Mouse (Mus musculus): ENCODE results near the gene Rcn3. TPM values are rescaled to one million over a fixed set of nuclear protein-coding genes. Genes with fewer than 3 reads are reported as not detected.

Gene Rcn3
- total and polyA plus RNA-seq, 3 experiments = 24.6 to 64.5 (median 27.9) TPM

- WGBS = under 1% methylated on average over 31 of the region's 31 CpGs
- Histone ChIP-seq H3K36me3 (ENCODE audit: control insufficient read depth, insufficient read depth, low read length) (no peaks in the 10 kb centered on the region), H3K4me1 (ENCODE audit: control insufficient read depth, insufficient read depth, low read length) (peaks cover 4% of the 10 kb centered on the region; the same call in 1 of the 2 replicates), H3K9ac (ENCODE audit: low read depth, low read length) (peak within 1 kb of the TSS; percentile 88), H3K27ac (peak within 1 kb of the TSS; percentile 99), H3K4me3 (peak within 1 kb of the TSS; percentile 91), H3K79me2 (replicated peaks; ENCODE audit: control insufficient read depth, insufficient read depth, low read length) (no peaks in the 10 kb centered on the region; the same call in 1 of the 2 replicates), H3K27me3 (ENCODE audit: control insufficient read depth, insufficient read depth, low read length) (no peaks in the 10 kb centered on the region)
- intact Hi-C loops (cut with DNase I) = no loop called here
- peak; percentile 94 to 95 for DNase-seq
- TF ChIP-seq EP300 (IDR thresholded peaks at IDR 0.05; ENCODE audit: insufficient read depth, low read depth, low read length) (peak; percentile 94), CTCF (IDR thresholded peaks at IDR 0.05) (peak; percentile 53), POLR2A (IDR thresholded peaks at IDR 0.05; ENCODE audit: insufficient read depth, low read depth, low read length) (peak; percentile 94)
Observed at GRCm38 (mm10) chr7:45062239-45062835, 29.7 kb downstream of the Rcn3 start, which contains the start of the genes Nosip and Prrg2. TSS of gene Nosip (plus strand) at chr7:45062429. TSS of gene Prrg2 (minus strand) at chr7:45062677.

GRCm38 (mm10) chr7:45061532-45062075 lies 30.4 kb downstream of the Rcn3 start:
- H3K9ac ChIP-seq (ENCODE audit: low read depth, low read length) = 0 out of 2 replicates have a peak overlapping the region, but pooled peaks have one; percentile 48
- peak overlapping the region; percentile 91 for H3K4me3 ChIP-seq
- 17% methylated on average over 11 of the region's 11 CpGs for WGBS
- peak overlapping the region; percentile 99 for H3K27ac ChIP-seq
- no peaks in the 10 kb centered on the region for H3K36me3 ChIP-seq (ENCODE audit: control insufficient read depth, insufficient read depth, low read length)
- intact Hi-C loops (cut with DNase I) = no loop called here
- H3K79me2 ChIP-seq (replicated peaks; ENCODE audit: control insufficient read depth, insufficient read depth, low read length) = no peaks in the 10 kb centered on the region; the same call in 1 of the 2 replicates
- H3K27me3 ChIP-seq (ENCODE audit: control insufficient read depth, insufficient read depth, low read length) = no peaks in the 10 kb centered on the region
- H3K4me1 ChIP-seq (ENCODE audit: control insufficient read depth, insufficient read depth, low read length) = peaks cover 4% of the 10 kb centered on the region; the same call in 1 of the 2 replicates
- TF ChIP-seq EP300 (IDR thresholded peaks at IDR 0.05; ENCODE audit: insufficient read depth, low read depth, low read length) (no peak), CTCF (IDR thresholded peaks at IDR 0.05) (no peak), POLR2A (IDR thresholded peaks at IDR 0.05; ENCODE audit: insufficient read depth, low read depth, low read length) (no peak)
- no peak for DNase-seq

GRCm38 (mm10) chr7:45060632-45061122 lies 31.3 kb downstream of the Rcn3 start:
- no peak overlapping the region for H3K4me3 ChIP-seq
- intact Hi-C loops (cut with DNase I) = no loop called here
- 82% methylated on average over 6 of the region's 6 CpGs for WGBS

GRCm38 (mm10) chr7:45058607-45059571 lies 33.1 kb downstream of the Rcn3 start:
- no peaks in the 10 kb centered on the region for H3K36me3 ChIP-seq (ENCODE audit: control insufficient read depth, insufficient read depth, low read length)
- no peak overlapping the region for H3K4me3 ChIP-seq
- intact Hi-C loops (cut with DNase I) = no loop called here
- no peak for TF ChIP-seq POLR2A (IDR thresholded peaks at IDR 0.05; ENCODE audit: insufficient read depth, low read depth, low read length)
- no peak for TF ChIP-seq CTCF (IDR thresholded peaks at IDR 0.05)
- no peak for TF ChIP-seq EP300 (IDR thresholded peaks at IDR 0.05; ENCODE audit: insufficient read depth, low read depth, low read length)
- no peaks in the 10 kb centered on the region for H3K27me3 ChIP-seq (ENCODE audit: control insufficient read depth, insufficient read depth, low read length)
- no peaks in the 10 kb centered on the region; the same call in 1 of the 2 replicates for H3K79me2 ChIP-seq (replicated peaks; ENCODE audit: control insufficient read depth, insufficient read depth, low read length)
- H3K9ac ChIP-seq (ENCODE audit: low read depth, low read length) = no peak overlapping the region
- H3K4me1 ChIP-seq (ENCODE audit: control insufficient read depth, insufficient read depth, low read length) = peaks cover 4% of the 10 kb centered on the region; the same call in 1 of the 2 replicates
- DNase-seq = no peak
- 85% methylated on average over 10 of the region's 10 CpGs for WGBS
- H3K27ac ChIP-seq = no peak overlapping the region

More at GRCm38 (mm10) chr7:45060632-45061122, 31.3 kb downstream of the Rcn3 start:
- Histone ChIP-seq H3K9ac (ENCODE audit: low read depth, low read length) (no peak overlapping the region), H3K4me1 (ENCODE audit: control insufficient read depth, insufficient read depth, low read length) (peaks cover 4% of the 10 kb centered on the region; the same call in 1 of the 2 replicates), H3K27me3 (ENCODE audit: control insufficient read depth, insufficient read depth, low read length) (no peaks in the 10 kb centered on the region), H3K79me2 (replicated peaks; ENCODE audit: control insufficient read depth, insufficient read depth, low read length) (no peaks in the 10 kb centered on the region; the same call in 1 of the 2 replicates), H3K27ac (no peak overlapping the region), H3K36me3 (ENCODE audit: control insufficient read depth, insufficient read depth, low read length) (no peaks in the 10 kb centered on the region)
- no peak for DNase-seq
- TF ChIP-seq CTCF (IDR thresholded peaks at IDR 0.05) (no peak), POLR2A (IDR thresholded peaks at IDR 0.05; ENCODE audit: insufficient read depth, low read depth, low read length) (no peak), EP300 (IDR thresholded peaks at IDR 0.05; ENCODE audit: insufficient read depth, low read depth, low read length) (no peak)

- TF ChIP-seq CTCF (IDR thresholded peaks at IDR 0.05) = no peak
- no peak for TF ChIP-seq POLR2A (IDR thresholded peaks at IDR 0.05; ENCODE audit: insufficient read depth, low read depth, low read length)
- TF ChIP-seq EP300 (IDR thresholded peaks at IDR 0.05; ENCODE audit: insufficient read depth, low read depth, low read length) = no peak
- intact Hi-C loops (cut with DNase I) = no loop called here
- Histone ChIP-seq H3K4me1 (ENCODE audit: control insufficient read depth, insufficient read depth, low read length) (peaks cover 4% of the 10 kb centered on the region; the same call in 1 of the 2 replicates), H3K27me3 (ENCODE audit: control insufficient read depth, insufficient read depth, low read length) (no peaks in the 10 kb centered on the region), H3K27ac (no peak overlapping the region), H3K4me3 (no peak overlapping the region), H3K79me2 (replicated peaks; ENCODE audit: control insufficient read depth, insufficient read depth, low read length) (no peaks in the 10 kb centered on the region), H3K36me3 (ENCODE audit: control insufficient read depth, insufficient read depth, low read length) (no peaks in the 10 kb centered on the region), H3K9ac (ENCODE audit: low read depth, low read length) (no peak overlapping the region)
- no peak for DNase-seq
Observed at GRCm38 (mm10) chr7:45056972-45057348, 35.1 kb downstream of the Rcn3 start.

Measured in heart, adult 2 months (tissue).